Mouse (Mus musculus): ENCODE measurements around the gene Gm17387. TPM values are rescaled to one million over a fixed set of nuclear protein-coding genes. Genes with fewer than 3 reads are reported as not detected.

Gene Gm17387
- total and polyA plus RNA-seq, 2 experiments from 2014 or later, result not detected

DNA sequence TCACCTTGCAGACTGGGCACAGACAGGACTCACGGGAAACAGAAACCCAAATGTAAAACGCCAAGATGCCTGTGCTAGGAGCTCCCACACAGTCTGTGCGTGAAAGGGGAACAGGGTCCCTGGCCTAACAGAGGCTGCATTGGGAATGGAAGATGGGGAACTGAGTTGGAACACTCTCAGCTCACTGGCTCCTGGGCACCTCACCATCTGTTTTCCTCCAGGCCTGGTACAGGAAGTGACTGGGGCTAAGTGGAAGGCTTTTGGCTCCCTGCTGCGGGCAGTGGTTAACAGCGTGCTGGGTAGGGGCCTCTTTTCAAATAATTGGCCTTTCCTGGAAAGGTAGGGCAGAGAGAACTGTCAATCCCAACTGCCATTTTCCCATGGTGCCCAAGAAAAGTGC lies 38.3 kb upstream of the Gm17387 start:
- Histone ChIP-seq H3K27me3 (ENCODE audit: insufficient read depth, low read length) (no peaks in the 10 kb centered on the region), H3K4me3 (ENCODE audit: low read depth, low read length) (no peak overlapping the region), H3K27ac (ENCODE audit: low read depth, low read length) (no peak overlapping the region), H3K36me3 (ENCODE audit: insufficient read depth, low read length) (no peaks in the 10 kb centered on the region), H3K9me3 (ENCODE audit: low read length) (no peaks in the 10 kb centered on the region), H3K4me2 (ENCODE audit: low read depth, low read length, poor library complexity, severe bottlenecking) (no peak overlapping the region), H3K9ac (replicated peaks; ENCODE audit: low read length, poor library complexity, severe bottlenecking) (no peak overlapping the region), H3K4me1 (ENCODE audit: insufficient read depth, low read length) (no peaks in the 10 kb centered on the region)
- no peak for ATAC-seq (ENCODE audit: low FRiP score)
- no peak for DNase-seq (ENCODE audit: low spot score)
- no peak for TF ChIP-seq CTCF (IDR thresholded peaks at IDR 0.05)
- WGBS, result 74% methylated on average over 5 of the region's 5 CpGs

GRCm38 (mm10) chr7:140991117-140991689 lies 37.7 kb upstream of the Gm17387 start:
- ATAC-seq (ENCODE audit: low FRiP score), result no peak
- H3K9me3 ChIP-seq (ENCODE audit: low read length), result no peaks in the 10 kb centered on the region
- no peak overlapping the region for H3K4me2 ChIP-seq (ENCODE audit: low read depth, low read length, poor library complexity, severe bottlenecking)
- no peak overlapping the region for H3K4me3 ChIP-seq (ENCODE audit: low read depth, low read length)
- no peaks in the 10 kb centered on the region for H3K4me1 ChIP-seq (ENCODE audit: insufficient read depth, low read length)
- H3K9ac ChIP-seq (replicated peaks; ENCODE audit: low read length, poor library complexity, severe bottlenecking), result no peak overlapping the region
- H3K27ac ChIP-seq (ENCODE audit: low read depth, low read length), result no peak overlapping the region
- no peaks in the 10 kb centered on the region for H3K27me3 ChIP-seq (ENCODE audit: insufficient read depth, low read length)
- DNase-seq (ENCODE audit: low spot score), result no peak
- 90% methylated on average over 14 of the region's 14 CpGs for WGBS
- TF ChIP-seq CTCF (IDR thresholded peaks at IDR 0.05), result no peak
- H3K36me3 ChIP-seq (ENCODE audit: insufficient read depth, low read length), result no peaks in the 10 kb centered on the region

- 52% methylated on average over 1 of the region's 1 CpGs for WGBS
- DNase-seq (ENCODE audit: low spot score), result no peak
- Histone ChIP-seq H3K4me3 (ENCODE audit: low read depth, low read length) (no peak overlapping the region), H3K36me3 (ENCODE audit: insufficient read depth, low read length) (no peaks in the 10 kb centered on the region), H3K4me1 (ENCODE audit: insufficient read depth, low read length) (no peaks in the 10 kb centered on the region), H3K27ac (ENCODE audit: low read depth, low read length) (no peak overlapping the region), H3K9me3 (ENCODE audit: low read length) (no peaks in the 10 kb centered on the region), H3K27me3 (ENCODE audit: insufficient read depth, low read length) (no peaks in the 10 kb centered on the region), H3K9ac (replicated peaks; ENCODE audit: low read length, poor library complexity, severe bottlenecking) (no peak overlapping the region), H3K4me2 (ENCODE audit: low read depth, low read length, poor library complexity, severe bottlenecking) (no peak overlapping the region)
- no peak for ATAC-seq (ENCODE audit: low FRiP score)
- TF ChIP-seq CTCF (IDR thresholded peaks at IDR 0.05), result no peak
These were observed 31.1 kb upstream of the Gm17387 start for GRCm38 (mm10) chr7:140997817-140998216.

DNA sequence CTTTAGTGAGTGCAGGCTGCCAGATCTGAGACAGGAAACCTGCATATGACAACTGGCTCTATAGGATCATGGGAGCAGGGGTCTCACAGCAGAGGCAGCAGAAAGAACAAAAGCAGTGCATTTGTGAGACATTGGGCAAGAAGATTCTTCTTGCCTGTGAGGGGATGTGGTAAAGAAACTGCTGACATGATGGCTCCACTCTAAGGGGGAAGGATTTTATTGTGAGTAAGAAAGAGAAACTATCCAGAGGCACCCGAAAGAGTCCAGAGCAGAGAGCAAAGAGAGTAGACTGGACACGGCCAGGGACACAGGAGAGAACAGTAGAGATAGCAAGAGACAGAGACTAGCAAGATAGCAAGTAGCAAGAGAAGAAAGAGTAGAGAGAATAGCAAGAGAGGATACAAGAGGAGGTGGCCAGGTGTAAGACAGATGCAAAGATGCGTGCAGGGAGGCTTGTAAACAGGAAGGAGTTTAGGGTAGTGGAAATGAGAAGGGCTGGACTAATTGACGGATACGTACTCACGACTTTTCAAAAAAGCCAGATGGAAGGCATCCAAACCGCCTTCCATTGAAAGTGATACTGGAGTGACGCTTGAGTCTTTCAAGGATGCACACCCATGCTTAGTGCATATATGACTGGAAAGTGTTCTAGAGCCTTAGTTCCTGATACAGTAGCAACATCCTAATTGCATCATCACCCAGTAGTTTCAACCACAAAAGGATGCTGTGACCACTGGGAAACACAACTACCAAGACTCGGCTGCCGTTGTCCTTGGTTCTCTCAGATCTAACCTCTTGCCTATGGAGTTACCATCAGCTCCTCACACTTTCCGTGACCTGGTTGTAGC lies 29.9 kb upstream of the Gm17387 start:
- H3K4me2 ChIP-seq (ENCODE audit: low read depth, low read length, poor library complexity, severe bottlenecking), result no peak overlapping the region
- no peak overlapping the region for H3K27ac ChIP-seq (ENCODE audit: low read depth, low read length)
- H3K36me3 ChIP-seq (ENCODE audit: insufficient read depth, low read length), result no peaks in the 10 kb centered on the region
- no peak for DNase-seq (ENCODE audit: low spot score)
- no peaks in the 10 kb centered on the region for H3K9me3 ChIP-seq (ENCODE audit: low read length)
- H3K4me3 ChIP-seq (ENCODE audit: low read depth, low read length), result no peak overlapping the region
- TF ChIP-seq CTCF (IDR thresholded peaks at IDR 0.05), result no peak
- H3K9ac ChIP-seq (replicated peaks; ENCODE audit: low read length, poor library complexity, severe bottlenecking), result no peak overlapping the region
- no peaks in the 10 kb centered on the region for H3K27me3 ChIP-seq (ENCODE audit: insufficient read depth, low read length)
- H3K4me1 ChIP-seq (ENCODE audit: insufficient read depth, low read length), result no peaks in the 10 kb centered on the region
- ATAC-seq (ENCODE audit: low FRiP score), result no peak
- WGBS, result 93% methylated on average over 11 of the region's 11 CpGs

- no peak overlapping the region for H3K9ac ChIP-seq (replicated peaks; ENCODE audit: low read length, poor library complexity, severe bottlenecking)
- TF ChIP-seq CTCF (IDR thresholded peaks at IDR 0.05), result no peak
- no peak overlapping the region for H3K4me3 ChIP-seq (ENCODE audit: low read depth, low read length)
- no peaks in the 10 kb centered on the region for H3K36me3 ChIP-seq (ENCODE audit: insufficient read depth, low read length)
- H3K27me3 ChIP-seq (ENCODE audit: insufficient read depth, low read length), result no peaks in the 10 kb centered on the region
- 71% methylated on average over 15 of the region's 15 CpGs for WGBS
- no peak overlapping the region for H3K27ac ChIP-seq (ENCODE audit: low read depth, low read length)
- H3K4me1 ChIP-seq (ENCODE audit: insufficient read depth, low read length), result no peaks in the 10 kb centered on the region
- no peak overlapping the region for H3K4me2 ChIP-seq (ENCODE audit: low read depth, low read length, poor library complexity, severe bottlenecking)
- no peaks in the 10 kb centered on the region for H3K9me3 ChIP-seq (ENCODE audit: low read length)
- ATAC-seq (ENCODE audit: low FRiP score) (no peak), DNase-seq (ENCODE audit: low spot score) (no peak)
These were observed 27.8 kb upstream of the Gm17387 start for GRCm38 (mm10) chr7:141000881-141001708.

Data from midbrain, postnatal 0 days (tissue).